Mouse (Mus musculus): Measurements from ENCODE around the gene Wdr73. TPM values are rescaled to one million over a fixed set of nuclear protein-coding genes. Genes with fewer than 3 reads are reported as not detected.

Gene Wdr73
- polyA plus RNA-seq, 1 experiment from 2014 or later: 36.3 TPM

GRCm38 (mm10) chr7:80864831-80865230 is 36.2 kb downstream of the Wdr73 start:
- H3K4me2 ChIP-seq: peak overlapping the region; percentile 22; the same call in 1 of the 2 replicates
- H3K9me3 ChIP-seq: no peaks in the 10 kb centered on the region
- no peak overlapping the region for H3K27ac ChIP-seq (replicated peaks)
- H3K27me3 ChIP-seq: no peaks in the 10 kb centered on the region
- peaks cover 54% of the 10 kb centered on the region for H3K4me1 ChIP-seq (replicated peaks)
- peaks cover 69% of the 10 kb centered on the region for H3K36me3 ChIP-seq
- ATAC-seq (ENCODE audit: low read depth): no peak
- H3K4me3 ChIP-seq: no peak overlapping the region
- 86% methylated on average over 8 of the region's 8 CpGs for WGBS
- no peak overlapping the region for H3K9ac ChIP-seq

- H3K4me3 ChIP-seq: no peak overlapping the region; the same call in 1 of the 2 replicates
- WGBS: 64% methylated on average over 1 of the region's 1 CpGs
- no peak for ATAC-seq (ENCODE audit: low read depth)
- peak overlapping the region; percentile 78 for H3K4me2 ChIP-seq
- H3K27me3 ChIP-seq: no peaks in the 10 kb centered on the region
- no peak overlapping the region for H3K27ac ChIP-seq (replicated peaks)
- H3K9ac ChIP-seq: no peak overlapping the region
- peaks cover 62% of the 10 kb centered on the region for H3K36me3 ChIP-seq
- H3K4me1 ChIP-seq (replicated peaks): peaks cover 54% of the 10 kb centered on the region
- H3K9me3 ChIP-seq: no peaks in the 10 kb centered on the region
These were observed 36.9 kb downstream of the Wdr73 start for GRCm38 (mm10) chr7:80864151-80864550.

- peaks cover 56% of the 10 kb centered on the region for H3K36me3 ChIP-seq
- no peak overlapping the region for H3K27ac ChIP-seq (replicated peaks)
- WGBS: 93% methylated on average over 5 of the region's 5 CpGs
- peaks cover 54% of the 10 kb centered on the region for H3K4me1 ChIP-seq (replicated peaks)
- H3K27me3 ChIP-seq: no peaks in the 10 kb centered on the region
- H3K4me3 ChIP-seq: peak overlapping the region; percentile 12; the same call in 1 of the 2 replicates
- H3K4me2 ChIP-seq: peak overlapping the region; percentile 78
- H3K9me3 ChIP-seq: no peaks in the 10 kb centered on the region
- H3K9ac ChIP-seq: peak overlapping the region; percentile 53
- no peak for ATAC-seq (ENCODE audit: low read depth)
These were observed 37.5 kb downstream of the Wdr73 start for GRCm38 (mm10) chr7:80863520-80863919.

GRCm38 (mm10) chr7:80862475-80862874 is 38.6 kb downstream of the Wdr73 start:
- Histone ChIP-seq H3K4me1 (replicated peaks) (peaks cover 54% of the 10 kb centered on the region), H3K27ac (replicated peaks) (no peak overlapping the region), H3K4me2 (peak overlapping the region; percentile 78), H3K9ac (no peak overlapping the region), H3K36me3 (peaks cover 46% of the 10 kb centered on the region), H3K9me3 (no peaks in the 10 kb centered on the region), H3K4me3 (peak overlapping the region; percentile 82), H3K27me3 (no peaks in the 10 kb centered on the region)
- ATAC-seq (ENCODE audit: low read depth): no peak
- WGBS: 87% methylated on average over 2 of the region's 2 CpGs

GRCm38 (mm10) chr7:80860729-80861274 is 40.3 kb downstream of the Wdr73 start, which contains the start of gene Zscan2:
Gene Zscan2, plus strand, starts transcription at chr7:80860920.
- Histone ChIP-seq H3K4me1 (replicated peaks) (peaks cover 43% of the 10 kb centered on the region), H3K27me3 (no peaks in the 10 kb centered on the region), H3K9me3 (no peaks in the 10 kb centered on the region), H3K4me3 (peak within 1 kb of the TSS; percentile 82), H3K4me2 (peak within 1 kb of the TSS; percentile 78), H3K36me3 (peaks cover 29% of the 10 kb centered on the region), H3K9ac (peak within 1 kb of the TSS; percentile 86), H3K27ac (replicated peaks) (peak within 1 kb of the TSS; percentile 91)
- peak; percentile 98 for ATAC-seq (ENCODE audit: low read depth)
- 0% methylated on average over 38 of the region's 40 CpGs for WGBS

GRCm38 (mm10) chr7:80860227-80860626 is 40.8 kb downstream of the Wdr73 start:
- under 1% methylated on average over 13 of the region's 13 CpGs for WGBS
- H3K27ac ChIP-seq (replicated peaks): 0 out of 2 replicates have a peak overlapping the region, but pooled peaks have one; percentile 30
- H3K27me3 ChIP-seq: no peaks in the 10 kb centered on the region

GRCm38 (mm10) chr7:80857181-80857580 is 43.9 kb downstream of the Wdr73 start:
- WGBS: 28% methylated on average over 6 of the region's 6 CpGs
- Histone ChIP-seq H3K36me3 (no peaks in the 10 kb centered on the region), H3K4me2 (no peak overlapping the region), H3K27ac (replicated peaks) (no peak overlapping the region), H3K9me3 (no peaks in the 10 kb centered on the region), H3K27me3 (no peaks in the 10 kb centered on the region), H3K4me1 (replicated peaks) (peaks cover 7% of the 10 kb centered on the region), H3K9ac (no peak overlapping the region), H3K4me3 (no peak overlapping the region)
- ATAC-seq (ENCODE audit: low read depth): no peak

More at GRCm38 (mm10) chr7:80860227-80860626, 40.8 kb downstream of the Wdr73 start:
- no peaks in the 10 kb centered on the region for H3K9me3 ChIP-seq
- peak overlapping the region; percentile 79 for H3K9ac ChIP-seq
- ATAC-seq (ENCODE audit: low read depth): peak; percentile 82
- H3K36me3 ChIP-seq: peaks cover 23% of the 10 kb centered on the region
- peaks cover 38% of the 10 kb centered on the region for H3K4me1 ChIP-seq (replicated peaks)
- peak overlapping the region; percentile 82 for H3K4me3 ChIP-seq
- H3K4me2 ChIP-seq: peak overlapping the region; percentile 78

- no peaks in the 10 kb centered on the region for H3K4me1 ChIP-seq (replicated peaks)
- no peak overlapping the region for H3K4me2 ChIP-seq
- no peaks in the 10 kb centered on the region for H3K27me3 ChIP-seq
- ATAC-seq (ENCODE audit: low read depth): no peak
- no peaks in the 10 kb centered on the region for H3K36me3 ChIP-seq
- no peaks in the 10 kb centered on the region for H3K9me3 ChIP-seq
- no peak overlapping the region for H3K27ac ChIP-seq (replicated peaks)
- H3K4me3 ChIP-seq: no peak overlapping the region
- no peak overlapping the region for H3K9ac ChIP-seq
These were observed 45.8 kb downstream of the Wdr73 start for GRCm38 (mm10) chr7:80855316-80855715.

- Histone ChIP-seq H3K27ac (replicated peaks) (no peak overlapping the region), H3K4me2 (no peak overlapping the region), H3K4me3 (no peak overlapping the region), H3K9me3 (no peaks in the 10 kb centered on the region), H3K9ac (no peak overlapping the region), H3K27me3 (no peaks in the 10 kb centered on the region), H3K36me3 (no peaks in the 10 kb centered on the region), H3K4me1 (replicated peaks) (no peaks in the 10 kb centered on the region)
- no peak for ATAC-seq (ENCODE audit: low read depth)
- 94% methylated on average over 3 of the region's 3 CpGs for WGBS
These were observed 47.9 kb downstream of the Wdr73 start for GRCm38 (mm10) chr7:80853218-80853617.

GRCm38 (mm10) chr7:80850520-80850919 is 50.5 kb downstream of the Wdr73 start:
- H3K9me3 ChIP-seq: no peaks in the 10 kb centered on the region
- no peaks in the 10 kb centered on the region for H3K36me3 ChIP-seq
- no peak overlapping the region for H3K4me3 ChIP-seq
- no peaks in the 10 kb centered on the region for H3K27me3 ChIP-seq
- H3K4me1 ChIP-seq (replicated peaks): no peaks in the 10 kb centered on the region
- H3K9ac ChIP-seq: no peak overlapping the region
- 86% methylated on average over 5 of the region's 5 CpGs for WGBS
- no peak for ATAC-seq (ENCODE audit: low read depth)
- H3K4me2 ChIP-seq: no peak overlapping the region
- no peak overlapping the region for H3K27ac ChIP-seq (replicated peaks)

- peak; percentile 11; the same call in 1 of the 2 replicates for ATAC-seq (ENCODE audit: low read depth)
- Histone ChIP-seq H3K9me3 (no peaks in the 10 kb centered on the region), H3K4me2 (no peak overlapping the region), H3K4me1 (replicated peaks) (no peaks in the 10 kb centered on the region), H3K9ac (no peak overlapping the region), H3K27me3 (no peaks in the 10 kb centered on the region), H3K36me3 (no peaks in the 10 kb centered on the region), H3K27ac (replicated peaks) (no peak overlapping the region), H3K4me3 (no peak overlapping the region)
- WGBS: 32% methylated on average over 4 of the region's 4 CpGs
These were observed 51.4 kb downstream of the Wdr73 start for GRCm38 (mm10) chr7:80849710-80850109.

- Histone ChIP-seq H3K4me2 (no peak overlapping the region), H3K36me3 (no peaks in the 10 kb centered on the region), H3K27me3 (no peaks in the 10 kb centered on the region), H3K4me1 (replicated peaks) (no peaks in the 10 kb centered on the region), H3K4me3 (no peak overlapping the region), H3K9ac (no peak overlapping the region), H3K9me3 (no peaks in the 10 kb centered on the region), H3K27ac (replicated peaks) (no peak overlapping the region)
- no peak for ATAC-seq (ENCODE audit: low read depth)
- 86% methylated on average over 2 of the region's 2 CpGs for WGBS
These were observed 51.8 kb downstream of the Wdr73 start for GRCm38 (mm10) chr7:80849267-80849666.

GRCm38 (mm10) chr7:80846709-80847108 is 54.4 kb downstream of the Wdr73 start:
- Histone ChIP-seq H3K27ac (replicated peaks) (no peak overlapping the region), H3K4me3 (no peak overlapping the region), H3K4me1 (replicated peaks) (no peaks in the 10 kb centered on the region), H3K9ac (no peak overlapping the region), H3K36me3 (no peaks in the 10 kb centered on the region), H3K4me2 (no peak overlapping the region), H3K27me3 (no peaks in the 10 kb centered on the region), H3K9me3 (no peaks in the 10 kb centered on the region)
- WGBS: 83% methylated on average over 5 of the region's 5 CpGs
- ATAC-seq (ENCODE audit: low read depth): no peak
